Mouse (Mus musculus): ENCODE measurements around the gene Arih2.

- TF ChIP-seq CTCF (IDR thresholded peaks at IDR 0.05; ENCODE audit: control insufficient read depth, insufficient read depth, insufficient replicate concordance, low read depth, low read length) (no peak), POLR2A (IDR thresholded peaks at IDR 0.05; ENCODE audit: control insufficient read depth, low read depth, low read length) (peak; percentile 82)
Measured at GRCm38 (mm10) chr9:108691846-108692225, 42.6 kb upstream of the Arih2 start.
